Mouse (Mus musculus) C2C12 (cell line): ENCODE measurements at regions not wholly inside any gene's neighbourhood (a gene's known extent, or its start where the extent isn't known, plus 50 kb on each side); places are given as distances from the start of the nearest gene placed in this dataset.

Experiments used
- H3K27me3 ChIP-seq: one replicate; pipeline ENCODE4 v1.6.1; 2011; ENCODE audit not compliant: control insufficient read depth, insufficient read depth, insufficient read length
- H3K36me3 ChIP-seq: one replicate; pipeline ENCODE4 v1.6.1; 2011; ENCODE audit not compliant: control insufficient read depth, insufficient read depth
- H3K4me3 ChIP-seq: one replicate; pipeline ENCODE4 v1.5.1; 2011; ENCODE audit warnings: mild to moderate bottlenecking, control low read depth; ENCODE audit not compliant: poor library complexity, insufficient read depth, severe bottlenecking
- H3K79me2 ChIP-seq: one replicate; pipeline ENCODE4 v1.6.1; 2011; ENCODE audit not compliant: control insufficient read depth, insufficient read depth
- H3K79me3 ChIP-seq: one replicate; pipeline ENCODE4 v1.6.1; 2011; ENCODE audit warnings: low read depth, control low read depth
- H3ac ChIP-seq: one replicate; pipeline ENCODE3; 2011; ENCODE audit warnings: low read depth; ENCODE audit not compliant: control insufficient read depth, insufficient read length
- CEBPB ChIP-seq: IDR thresholded peaks from one replicate; pipeline ENCODE4 v1.6.1; 2011; ENCODE audit warnings: low read depth, mild to moderate bottlenecking, control low read depth, moderate library complexity
- CTCF ChIP-seq: IDR thresholded peaks from one replicate; pipeline ENCODE4 v1.5.1; 2011; ENCODE audit not compliant: control insufficient read depth, insufficient read depth, insufficient read length
- FOSL1 ChIP-seq: IDR thresholded peaks from one replicate; pipeline ENCODE4 v1.8.0; 2011; ENCODE audit warnings: mild to moderate bottlenecking, low read length; ENCODE audit not compliant: poor library complexity, insufficient read depth, severe bottlenecking
- MAX ChIP-seq: IDR thresholded peaks from one replicate; pipeline ENCODE4 v1.6.1; 2011; ENCODE audit warnings: mild to moderate bottlenecking, control low read depth
- MYOD1 ChIP-seq: IDR thresholded peaks from one replicate; pipeline ENCODE4 v1.6.1; 2011; ENCODE audit warnings: low read depth; ENCODE audit not compliant: control insufficient read depth, insufficient read length
- MYOG ChIP-seq: IDR thresholded peaks from one replicate; pipeline ENCODE4 v1.6.1; 2011; ENCODE audit not compliant: control insufficient read depth, insufficient read length; ENCODE audit errors: extremely low read depth
- USF1 ChIP-seq: IDR thresholded peaks from one replicate; pipeline ENCODE4 v1.6.1; 2011; ENCODE audit warnings: low read depth, mild to moderate bottlenecking, control low read depth, moderate library complexity

DNA sequence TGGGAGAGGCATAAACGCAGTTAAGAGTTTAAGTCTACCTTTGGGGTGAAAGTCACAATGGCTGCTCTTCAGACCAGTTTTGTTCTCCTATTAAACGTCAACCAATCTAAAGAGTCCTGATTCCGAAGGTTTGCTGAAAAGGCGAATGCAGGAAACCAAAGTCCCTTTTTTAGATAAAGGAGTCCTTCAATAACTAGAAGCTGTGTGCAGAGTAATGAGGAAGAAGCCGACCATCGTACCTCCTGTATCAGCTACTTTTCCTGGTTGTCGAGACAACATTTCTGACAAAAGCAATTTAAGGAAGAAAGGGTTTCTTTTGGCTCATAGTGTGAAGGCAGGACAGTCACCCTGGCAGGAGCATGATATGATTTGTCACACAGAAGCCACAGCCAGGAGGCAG lies 252.9 kb upstream of the Nr2f2 start:
- no peaks in the 10 kb centered on the region for H3K27me3 ChIP-seq
- no peaks in the 10 kb centered on the region for H3K79me2 ChIP-seq
- no peak overlapping the region for H3K4me3 ChIP-seq
- no peaks in the 10 kb centered on the region for H3K36me3 ChIP-seq
- no peaks in the 10 kb centered on the region for H3K79me3 ChIP-seq
- no peak for TF ChIP-seq CEBPB
- no peak for TF ChIP-seq MYOD1
- TF ChIP-seq MAX = no peak
- TF ChIP-seq MYOG = no peak
- no peak for TF ChIP-seq FOSL1
- no peak for TF ChIP-seq USF1
- TF ChIP-seq CTCF = no peak
- no peak overlapping the region for H3ac ChIP-seq

DNA sequence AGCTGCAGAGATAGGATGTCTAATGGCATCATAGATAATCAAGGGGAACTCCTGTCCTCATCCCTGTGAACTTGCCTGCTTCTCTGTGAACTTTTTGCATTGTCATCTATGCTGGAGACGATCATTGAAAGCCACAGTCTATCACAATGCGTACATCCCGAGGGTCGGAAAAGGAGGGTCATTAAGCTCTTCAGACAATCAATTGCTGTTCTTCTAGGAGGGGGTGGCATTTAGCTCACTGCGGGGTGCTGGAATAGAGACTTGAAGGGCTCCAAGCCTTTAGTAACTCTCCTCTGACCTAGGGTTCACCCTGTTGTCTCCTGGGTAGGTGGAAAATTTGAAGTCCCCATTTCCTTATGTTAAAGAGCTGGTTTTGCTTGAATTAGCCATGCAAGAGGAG lies 251.7 kb upstream of the Nr2f2 start:
- H3ac ChIP-seq = no peak overlapping the region
- no peaks in the 10 kb centered on the region for H3K27me3 ChIP-seq
- no peaks in the 10 kb centered on the region for H3K79me2 ChIP-seq
- H3K36me3 ChIP-seq = no peaks in the 10 kb centered on the region
- H3K4me3 ChIP-seq = no peak overlapping the region
- H3K79me3 ChIP-seq = no peaks in the 10 kb centered on the region
- no peak for TF ChIP-seq MYOG
- no peak for TF ChIP-seq CTCF
- no peak for TF ChIP-seq MYOD1
- no peak for TF ChIP-seq FOSL1

GRCm38 (mm10) chr7:70606511-70606910 lies 240.0 kb upstream of the Nr2f2 start:
- H3K36me3 ChIP-seq = no peaks in the 10 kb centered on the region
- no peaks in the 10 kb centered on the region for H3K79me2 ChIP-seq
- TF ChIP-seq CTCF = no peak
- TF ChIP-seq MAX = no peak
- no peak for TF ChIP-seq FOSL1
- TF ChIP-seq MYOG = no peak
- TF ChIP-seq CEBPB = no peak
- no peak for TF ChIP-seq MYOD1
- TF ChIP-seq USF1 = no peak
- H3K27me3 ChIP-seq = no peaks in the 10 kb centered on the region
- no peak overlapping the region for H3ac ChIP-seq
- no peaks in the 10 kb centered on the region for H3K79me3 ChIP-seq
- no peak overlapping the region for H3K4me3 ChIP-seq

DNA sequence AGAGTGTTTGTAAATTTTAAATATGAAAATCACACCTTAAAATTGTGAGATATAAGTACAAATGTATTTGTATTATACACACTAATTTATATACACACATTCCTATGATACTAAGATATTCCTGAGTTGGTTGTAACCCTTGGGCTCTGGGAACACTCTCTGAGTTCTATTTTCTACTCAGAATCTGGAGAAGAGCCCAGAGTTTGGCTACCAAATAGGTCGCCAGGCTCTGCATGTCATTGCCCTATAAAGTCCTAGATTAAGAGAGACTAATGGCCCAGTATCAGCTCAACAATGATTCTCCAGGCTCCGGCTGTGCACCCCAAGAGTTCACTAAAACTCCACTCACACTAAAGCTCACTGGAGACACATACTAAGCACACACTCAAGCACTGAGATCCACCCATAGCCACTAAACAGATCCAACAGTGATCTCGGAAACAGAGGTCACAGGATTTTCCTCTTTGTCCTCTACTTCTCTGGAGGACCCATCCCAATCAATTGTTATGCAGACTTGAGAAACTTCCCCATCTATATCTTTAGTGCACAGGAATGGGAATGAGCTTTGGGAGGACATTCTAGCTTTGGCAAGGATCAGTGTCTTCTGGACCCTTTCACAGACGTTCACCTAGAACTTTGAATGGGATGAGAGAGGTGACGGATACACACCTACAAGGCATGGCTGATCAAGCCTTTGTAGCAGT lies 238.1 kb upstream of the Nr2f2 start:
- TF ChIP-seq CEBPB (no peak), USF1 (no peak), MYOG (no peak), CTCF (no peak), MYOD1 (no peak), FOSL1 (no peak), MAX (no peak)
- Histone ChIP-seq H3K79me3 (no peaks in the 10 kb centered on the region), H3K4me3 (no peak overlapping the region), H3K79me2 (no peaks in the 10 kb centered on the region), H3K36me3 (no peaks in the 10 kb centered on the region), H3ac (no peak overlapping the region), H3K27me3 (no peaks in the 10 kb centered on the region)

DNA sequence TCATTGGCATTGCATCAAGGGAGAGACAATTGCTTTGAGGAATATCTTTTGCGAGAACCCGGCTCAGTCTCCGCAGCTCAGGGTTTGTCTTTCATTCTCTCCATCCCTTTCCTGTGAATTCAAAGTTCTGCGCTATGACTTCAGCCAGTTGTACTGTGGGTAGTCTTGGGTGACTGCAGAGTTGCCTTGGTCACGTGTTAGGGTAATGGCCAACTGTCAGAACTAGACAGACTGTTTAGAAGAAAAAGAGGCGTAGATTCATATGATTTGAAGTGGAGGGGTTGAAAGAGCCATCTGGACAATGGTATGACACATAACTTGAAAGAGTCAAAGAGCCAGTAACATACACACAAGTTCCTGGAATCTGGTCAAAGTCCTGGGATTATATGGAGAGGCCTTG lies 226.5 kb upstream of the Nr2f2 start:
- Histone ChIP-seq H3K36me3 (no peaks in the 10 kb centered on the region), H3K27me3 (no peaks in the 10 kb centered on the region), H3ac (no peak overlapping the region), H3K4me3 (no peak overlapping the region), H3K79me3 (no peaks in the 10 kb centered on the region), H3K79me2 (no peaks in the 10 kb centered on the region)
- no peak for TF ChIP-seq MYOG
- no peak for TF ChIP-seq MAX
- TF ChIP-seq CEBPB = no peak
- TF ChIP-seq MYOD1 = no peak
- no peak for TF ChIP-seq FOSL1
- TF ChIP-seq USF1 = no peak
- no peak for TF ChIP-seq CTCF

DNA sequence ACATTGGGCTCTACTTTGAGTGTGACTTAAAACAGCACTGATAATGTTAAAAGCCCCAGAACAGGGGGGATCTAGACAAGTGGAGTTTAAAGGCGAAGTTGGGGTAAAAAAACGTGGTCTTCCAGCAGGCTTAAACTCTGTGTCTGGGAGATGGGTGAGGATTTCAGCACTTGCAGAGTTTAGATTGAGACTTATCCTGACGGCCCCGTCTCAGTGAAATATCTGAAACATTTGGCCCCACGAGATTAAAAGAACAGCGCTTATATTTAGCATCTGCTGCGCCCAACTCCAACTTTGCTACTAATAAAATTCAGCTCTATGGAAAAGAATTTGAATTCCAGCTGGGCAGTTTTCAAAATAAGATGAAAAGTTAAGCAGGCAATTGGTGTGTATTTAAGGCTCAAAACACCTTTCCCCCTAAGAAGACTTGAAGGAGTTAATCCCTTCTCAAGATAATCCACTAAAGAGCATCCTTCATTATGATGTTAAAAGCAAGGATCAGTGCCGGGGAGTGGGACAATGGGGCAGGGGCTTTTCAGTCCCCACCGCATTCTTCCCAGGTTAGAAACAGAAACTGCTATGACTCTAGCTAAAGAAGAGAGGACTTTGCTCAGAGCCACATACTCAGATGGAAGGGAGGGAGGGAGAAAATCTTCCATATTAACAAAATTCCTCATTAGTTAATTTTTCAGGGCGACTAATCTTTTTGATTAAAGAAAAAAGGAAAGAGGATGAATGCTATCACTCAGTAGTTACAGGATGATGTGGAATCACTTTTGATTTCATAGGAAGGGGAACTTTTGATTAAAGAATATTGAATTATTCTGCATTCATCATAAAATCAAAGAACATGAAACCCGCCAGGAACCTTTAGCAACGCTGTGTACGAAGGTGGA lies 225.1 kb upstream of the Nr2f2 start:
- H3K4me3 ChIP-seq = no peak overlapping the region
- no peaks in the 10 kb centered on the region for H3K79me2 ChIP-seq
- H3ac ChIP-seq = no peak overlapping the region
- H3K36me3 ChIP-seq = no peaks in the 10 kb centered on the region
- H3K79me3 ChIP-seq = no peaks in the 10 kb centered on the region
- H3K27me3 ChIP-seq = no peaks in the 10 kb centered on the region
- TF ChIP-seq CTCF (no peak), MAX (no peak), USF1 (no peak), CEBPB (no peak), MYOD1 (no peak), FOSL1 (no peak), MYOG (no peak)
